Mouse (Mus musculus) spleen, adult 12 weeks (tissue): ENCODE results near the gene Zbtb44.
"Not testable (repeated sequence)": the region's sequence is repeated elsewhere in the genome, so short reads cannot be mapped to it uniquely, and the experiment has no call there.

Source experiments
- DNase-seq: peaks from one replicate; pipeline ENCODE4 v3.0.0; 2022; ENCODE audit warnings: low spot score

Zbtb44 gene

GRCm38 (mm10) chr9:31030532-31031413 is at the start of gene Zbtb44:
Zbtb44 (plus strand) TSS chr9:31030644.
- DNase-seq: no peak

GRCm38 (mm10) chr9:30985782-30986181 is 44.7 kb upstream of the Zbtb44 start:
- no peak for DNase-seq

DNA sequence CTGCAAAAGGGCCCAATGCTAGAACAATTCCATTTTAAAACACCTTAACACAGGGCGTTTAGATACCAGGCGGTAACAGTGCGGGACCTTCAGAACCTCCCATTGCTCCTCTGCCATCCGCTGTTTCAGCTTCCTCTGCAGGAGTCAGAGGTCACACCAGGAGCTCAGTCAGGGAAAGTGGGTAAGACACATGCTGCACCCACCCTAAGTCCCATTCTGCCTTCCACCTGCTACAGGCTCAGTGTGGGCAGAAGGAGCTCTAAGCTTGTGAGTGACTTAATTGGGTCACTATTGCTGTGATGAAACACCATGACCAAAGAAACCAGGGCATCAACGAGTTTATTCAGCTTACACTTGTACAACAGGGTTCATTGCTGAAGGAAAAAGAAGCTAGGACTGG is 37.3 kb upstream of the Zbtb44 start:
- no peak for DNase-seq

DNA sequence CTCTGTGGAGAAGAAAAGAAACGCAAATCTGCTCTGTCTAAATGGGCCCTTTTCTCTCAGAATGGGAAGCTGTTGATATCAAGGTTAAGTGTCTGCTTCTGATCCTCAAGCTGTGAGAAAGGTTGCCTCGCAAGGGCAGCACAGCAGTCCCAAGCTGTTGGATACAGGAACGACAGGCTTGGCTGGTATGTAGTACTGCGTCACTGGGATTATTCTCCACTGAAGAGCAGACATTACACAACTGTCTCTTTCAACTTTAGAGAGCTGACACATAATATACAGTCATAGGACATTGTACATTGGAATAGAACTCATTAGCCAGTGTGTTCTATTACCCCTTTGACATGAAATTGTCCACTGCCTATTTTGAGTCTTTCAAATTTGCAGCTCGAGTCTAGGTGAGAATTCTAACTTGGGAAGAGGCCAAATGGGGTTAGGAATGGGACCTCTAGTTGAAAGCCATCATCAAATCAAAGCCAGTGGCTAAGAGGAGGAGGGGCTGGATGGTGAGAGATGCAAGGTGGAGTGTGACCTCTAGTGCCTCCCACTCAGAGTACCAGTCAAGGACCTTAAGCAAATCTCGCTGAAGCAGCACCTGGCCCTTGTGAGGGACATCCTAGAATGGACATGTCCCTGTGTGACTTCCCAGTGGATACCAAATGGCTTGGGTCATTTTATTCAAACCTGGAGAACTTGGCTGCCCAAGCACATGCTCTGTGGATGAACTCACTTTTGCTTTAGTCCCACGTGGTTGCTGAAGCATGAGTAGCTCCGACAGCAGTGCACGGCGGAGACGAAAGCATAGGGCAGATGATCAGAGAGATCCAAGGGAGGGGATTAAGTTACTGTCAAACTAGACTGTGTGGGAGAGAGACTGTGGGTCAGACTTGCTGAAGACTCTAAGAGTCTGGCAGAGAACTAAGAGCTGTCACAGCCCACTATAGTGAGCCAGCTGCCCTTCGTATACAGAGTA is 33.6 kb upstream of the Zbtb44 start:
- DNase-seq: no peak

DNA sequence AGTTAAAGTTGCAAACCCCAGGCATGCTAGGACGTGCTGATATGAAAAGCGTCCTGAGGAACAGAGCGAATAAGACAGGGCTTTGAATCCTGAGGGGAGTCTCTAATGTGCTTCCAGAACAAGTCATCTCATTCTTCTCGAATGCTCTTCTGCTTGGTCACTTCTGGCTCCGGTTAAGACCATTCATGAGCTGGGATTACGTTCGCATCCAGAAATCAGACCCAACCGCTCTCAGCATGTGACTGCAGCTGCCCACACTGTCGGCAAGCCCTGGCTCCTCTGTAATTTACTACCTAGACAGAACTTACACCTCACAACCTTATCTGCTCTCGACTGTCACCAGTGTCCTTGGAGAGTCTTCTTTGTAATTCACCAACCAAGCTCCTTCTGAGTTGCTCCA is 29.8 kb upstream of the Zbtb44 start:
- DNase-seq: no peak

DNA sequence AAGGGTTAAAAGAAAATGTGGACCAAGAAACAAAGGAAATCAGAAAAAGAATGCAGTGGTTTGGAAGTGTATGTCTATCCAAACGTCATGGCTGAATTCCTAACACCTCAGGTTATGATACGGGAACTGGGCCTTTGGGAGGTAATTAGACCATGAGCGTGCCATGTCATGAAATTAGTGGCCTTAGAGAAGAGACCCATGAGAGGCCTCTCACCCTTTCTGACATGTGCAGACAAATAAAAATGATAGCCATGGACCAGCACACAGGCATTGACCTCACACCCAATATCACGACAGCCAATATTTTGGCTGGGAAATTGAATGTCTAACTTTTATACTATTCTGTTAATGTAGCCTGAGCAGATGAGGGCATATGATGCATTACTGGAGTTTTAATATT is 27.9 kb upstream of the Zbtb44 start:
- DNase-seq: no peak

- no peak for DNase-seq
These were observed 21.1 kb upstream of the Zbtb44 start for GRCm38 (mm10) chr9:31009334-31009733.

- no peak for DNase-seq
These were observed 20.4 kb upstream of the Zbtb44 start for GRCm38 (mm10) chr9:31010040-31010439.

DNA sequence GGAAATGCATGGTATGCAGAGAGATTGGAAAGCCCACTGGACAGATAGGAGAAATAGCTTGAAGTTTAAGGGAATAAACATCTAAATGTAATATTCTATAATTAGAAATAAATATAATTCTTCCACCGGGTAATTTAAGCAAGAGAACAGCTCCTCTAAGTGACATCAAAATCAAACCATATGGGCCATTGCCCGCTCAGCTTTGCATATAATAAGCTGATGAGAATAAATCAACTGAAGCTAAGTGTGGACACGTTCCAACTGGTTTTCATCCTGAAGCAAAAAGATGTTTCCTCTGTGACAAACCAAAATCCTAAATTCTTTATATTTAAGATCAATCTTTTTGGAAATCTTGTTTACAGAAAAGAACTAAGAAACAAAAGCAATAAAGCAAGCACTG is 19.7 kb upstream of the Zbtb44 start:
- no peak for DNase-seq

GRCm38 (mm10) chr9:31011533-31011932 is 18.9 kb upstream of the Zbtb44 start:
- DNase-seq: no peak

DNA sequence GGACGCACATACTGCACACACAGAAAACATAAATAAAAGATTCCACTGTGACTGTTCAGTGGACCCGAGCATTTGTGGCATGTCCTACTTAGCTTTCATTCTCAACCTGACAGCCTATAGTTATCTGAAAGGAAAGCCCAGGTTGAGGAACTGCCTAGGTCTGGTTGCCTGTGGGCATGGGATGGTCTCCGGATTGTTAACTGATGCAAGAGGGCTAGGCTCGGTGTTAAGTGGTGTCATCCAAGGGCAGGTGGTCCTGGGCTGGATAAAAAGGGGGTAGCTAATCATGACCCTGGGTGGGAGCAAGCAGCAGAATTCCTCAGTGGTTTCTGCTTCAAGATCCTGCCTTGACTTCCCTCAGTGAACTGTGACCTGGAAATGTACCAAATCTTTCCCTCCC is 17.8 kb upstream of the Zbtb44 start:
- no peak for DNase-seq

- no peak for DNase-seq
These were observed 17.0 kb upstream of the Zbtb44 start for GRCm38 (mm10) chr9:31013415-31013814.

DNA sequence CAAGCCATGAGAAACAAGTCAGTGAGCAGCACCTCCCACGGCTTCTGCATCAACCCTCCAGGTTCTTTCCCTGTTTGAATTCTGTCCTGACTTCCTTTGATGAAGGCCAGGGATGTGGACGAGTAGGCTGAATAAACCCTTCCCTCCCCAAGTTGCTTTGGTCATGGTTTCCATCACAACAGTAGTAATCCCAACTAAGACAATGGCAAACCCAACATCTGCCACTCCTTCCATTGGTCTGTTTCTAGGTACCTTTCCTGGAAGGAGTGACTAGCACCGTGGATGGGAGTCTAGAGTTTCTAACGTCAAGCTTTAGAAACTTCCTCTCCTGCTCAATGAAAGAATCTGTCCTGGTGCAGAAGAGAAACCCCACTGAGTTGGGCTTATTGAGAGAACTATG is 12.8 kb upstream of the Zbtb44 start:
- DNase-seq: no peak

DNA sequence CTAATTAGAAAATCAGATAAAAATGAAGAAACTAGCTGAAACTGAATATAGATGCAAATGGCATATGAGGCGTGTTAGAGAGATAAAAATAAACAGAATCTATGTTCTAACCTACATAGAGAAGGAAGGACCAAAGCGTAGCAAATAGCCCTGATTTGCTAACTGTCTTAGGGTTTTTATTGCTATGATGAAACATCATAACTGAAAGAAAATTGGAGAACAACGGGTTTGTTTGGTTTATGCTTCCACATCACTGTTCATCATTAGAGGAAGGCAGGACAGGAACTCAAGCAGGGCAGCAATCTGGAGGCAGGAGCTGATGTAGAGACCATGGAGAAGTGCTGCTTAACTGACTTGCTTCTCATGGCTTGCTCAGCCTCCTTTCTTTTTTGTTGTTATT is 12.3 kb upstream of the Zbtb44 start:
- DNase-seq: no peak

- DNase-seq: no peak
These were observed 11.7 kb upstream of the Zbtb44 start for GRCm38 (mm10) chr9:31018705-31019104.

DNA sequence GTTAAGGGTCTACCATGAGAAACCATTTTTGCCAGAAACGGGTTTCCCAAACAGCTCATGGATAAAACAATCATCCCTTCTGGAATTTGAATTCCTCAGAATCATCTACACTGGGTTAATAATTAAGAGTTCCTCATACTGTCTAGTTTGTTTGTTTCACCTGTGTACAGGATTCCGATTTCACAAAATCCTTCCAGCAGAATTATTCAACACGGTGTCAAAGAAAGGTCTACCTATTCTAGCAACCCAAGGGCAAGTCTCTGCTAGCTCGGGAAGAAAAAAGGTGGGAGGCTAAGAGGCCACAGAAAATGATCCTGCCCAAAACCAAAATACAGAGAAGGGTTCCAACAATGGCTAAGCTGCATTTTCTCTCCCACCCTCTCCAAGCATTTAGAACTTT is 2.2 kb upstream of the Zbtb44 start:
- DNase-seq: no peak

DNA sequence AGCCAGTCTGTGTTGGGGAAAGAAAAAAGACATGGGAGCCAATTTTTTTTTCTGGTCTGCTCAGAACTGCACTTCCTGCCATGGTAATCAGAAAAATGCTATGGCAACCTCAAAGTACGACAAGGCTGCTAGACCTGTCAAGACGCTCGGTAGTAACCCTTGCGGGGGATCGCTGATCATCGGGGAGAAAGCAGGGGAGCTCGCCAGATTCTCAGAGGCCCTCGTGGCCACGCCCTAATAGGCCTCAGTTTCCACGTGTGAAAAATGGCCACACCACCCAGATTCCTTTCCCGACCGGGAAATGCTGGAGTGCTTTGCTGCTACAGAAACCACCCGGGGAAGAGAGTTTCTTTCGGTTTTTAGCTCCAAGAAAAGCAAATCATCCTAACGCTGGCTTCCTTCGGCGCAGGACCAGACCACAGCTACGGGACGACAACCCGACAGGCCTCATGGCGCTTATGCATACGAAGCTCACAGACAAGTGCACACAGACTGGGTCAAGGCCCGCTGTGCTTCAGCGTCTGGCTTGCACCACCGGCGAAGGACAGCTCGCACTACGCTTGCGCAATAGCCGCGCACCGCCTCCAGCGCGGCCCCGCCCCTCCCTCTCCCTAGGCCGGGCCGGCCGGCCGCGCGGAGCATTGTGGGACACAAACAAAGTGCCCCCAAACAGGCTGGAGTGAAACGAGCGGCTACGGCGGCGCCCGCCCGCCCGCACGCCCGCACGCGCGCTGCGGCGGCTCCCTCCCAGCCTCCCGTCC is 513 bp upstream of the Zbtb44 start:
- peak; percentile 93 for DNase-seq

GRCm38 (mm10) chr9:31031414-31031843 is 985 bp downstream of the Zbtb44 start:
- DNase-seq: no peak

- DNase-seq: no peak
These were observed 2.1 kb downstream of the Zbtb44 start for GRCm38 (mm10) chr9:31032546-31032945.

DNA sequence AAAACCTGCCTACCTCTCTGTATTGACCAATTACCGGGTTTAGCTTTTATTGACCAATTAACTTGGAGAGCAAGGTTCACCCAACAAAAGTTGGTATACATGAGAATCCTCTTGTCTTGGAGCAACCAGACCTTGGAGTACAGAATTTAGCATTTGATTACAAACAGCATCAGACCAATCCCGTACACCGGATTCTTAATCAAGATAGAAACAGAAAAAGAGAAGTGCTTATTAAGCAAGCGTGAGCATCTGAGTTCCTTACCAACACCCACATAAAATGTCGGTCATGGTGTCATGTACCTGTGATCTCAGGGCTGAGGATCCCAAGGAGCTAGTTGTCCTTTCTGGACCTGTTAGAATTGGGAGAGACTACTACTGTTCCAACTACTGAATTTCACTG is 19.8 kb downstream of the Zbtb44 start:
- no peak for DNase-seq

GRCm38 (mm10) chr9:31051509-31051908 is 21.1 kb downstream of the Zbtb44 start:
- DNase-seq: not testable (repeated sequence)

DNA sequence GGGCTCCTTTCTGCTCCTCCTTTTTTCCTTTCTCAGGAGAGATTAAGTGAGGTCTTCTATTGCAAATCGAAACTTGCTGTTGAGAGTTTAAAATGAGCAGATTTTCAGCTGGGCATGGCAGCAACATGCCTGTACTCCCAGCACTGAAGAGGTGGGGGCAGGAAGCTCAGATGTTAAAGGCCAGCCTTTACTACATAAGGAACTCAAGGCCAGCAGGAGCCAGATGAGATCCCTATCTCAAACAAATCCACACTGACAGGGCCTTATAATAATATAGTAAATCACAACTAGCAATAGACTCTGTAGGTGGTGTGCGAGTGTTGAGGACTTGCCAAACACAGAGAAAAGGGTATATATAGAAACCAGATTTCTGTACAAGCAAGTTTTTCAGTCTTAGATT is 28.3 kb downstream of the Zbtb44 start:
- DNase-seq: no peak
